Mouse (Mus musculus) liver (tissue): ENCODE data around the gene Pdgfa.

Experiments used
- DNase-seq: peaks from one replicate; pipeline ENCODE4 v3.0.0-alpha.2; 2020; ENCODE audit warnings: mixed read lengths

The Pdgfa gene

DNA sequence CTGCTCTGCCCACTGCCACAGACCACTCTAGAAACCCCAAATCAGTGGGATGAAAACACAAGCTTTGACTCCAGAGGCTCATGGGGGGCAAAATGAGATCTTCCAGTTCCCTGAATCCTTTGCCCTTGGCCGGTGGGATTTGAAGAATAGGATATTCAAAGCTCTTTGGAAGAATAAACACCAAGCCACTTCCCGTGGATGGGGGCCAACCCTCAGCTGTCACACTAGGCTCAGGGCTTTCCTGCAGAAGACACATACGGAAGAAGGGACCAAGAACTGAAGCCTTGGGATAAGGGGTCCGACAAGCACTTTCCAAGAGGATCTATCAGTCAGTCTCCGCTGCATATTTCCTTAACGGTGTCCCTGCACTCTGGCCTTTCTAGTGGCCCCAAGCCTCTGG, 48.0 kb downstream of the Pdgfa start:
- DNase-seq: no peak

- peak; percentile 53 for DNase-seq
Measured at GRCm38 (mm10) chr5:138948031-138948980, 48.9 kb downstream of the Pdgfa start.

GRCm38 (mm10) chr5:138947487-138947886, 49.7 kb downstream of the Pdgfa start:
- DNase-seq: no peak

- DNase-seq: no peak
Measured at GRCm38 (mm10) chr5:138946931-138947330, 50.2 kb downstream of the Pdgfa start.

GRCm38 (mm10) chr5:138945011-138945410, 52.2 kb downstream of the Pdgfa start:
- DNase-seq: no peak

DNA sequence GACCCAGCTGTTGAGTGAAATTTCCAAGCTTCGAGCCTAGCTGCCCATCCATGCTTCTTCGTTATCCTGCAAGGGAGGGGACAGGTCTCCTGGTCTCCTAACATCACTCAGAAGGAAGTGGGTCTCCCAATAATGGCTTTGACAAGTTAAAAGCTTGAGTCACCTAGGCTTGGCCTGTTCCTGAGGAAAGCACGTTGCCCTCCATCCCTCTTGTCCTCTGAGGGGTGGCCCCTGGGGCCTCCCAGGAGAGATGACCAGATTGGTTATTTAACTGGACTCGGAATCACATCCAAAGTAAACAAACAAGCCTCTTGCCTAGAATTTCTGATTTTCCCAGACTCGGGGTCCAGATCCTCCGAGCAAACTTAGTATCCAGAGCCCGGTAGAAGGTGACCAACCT, 52.6 kb downstream of the Pdgfa start:
- no peak for DNase-seq

- DNase-seq: no peak
Measured at GRCm38 (mm10) chr5:138941842-138942241, 55.3 kb downstream of the Pdgfa start.

GRCm38 (mm10) chr5:138940576-138940975, 56.6 kb downstream of the Pdgfa start:
- no peak for DNase-seq

DNA sequence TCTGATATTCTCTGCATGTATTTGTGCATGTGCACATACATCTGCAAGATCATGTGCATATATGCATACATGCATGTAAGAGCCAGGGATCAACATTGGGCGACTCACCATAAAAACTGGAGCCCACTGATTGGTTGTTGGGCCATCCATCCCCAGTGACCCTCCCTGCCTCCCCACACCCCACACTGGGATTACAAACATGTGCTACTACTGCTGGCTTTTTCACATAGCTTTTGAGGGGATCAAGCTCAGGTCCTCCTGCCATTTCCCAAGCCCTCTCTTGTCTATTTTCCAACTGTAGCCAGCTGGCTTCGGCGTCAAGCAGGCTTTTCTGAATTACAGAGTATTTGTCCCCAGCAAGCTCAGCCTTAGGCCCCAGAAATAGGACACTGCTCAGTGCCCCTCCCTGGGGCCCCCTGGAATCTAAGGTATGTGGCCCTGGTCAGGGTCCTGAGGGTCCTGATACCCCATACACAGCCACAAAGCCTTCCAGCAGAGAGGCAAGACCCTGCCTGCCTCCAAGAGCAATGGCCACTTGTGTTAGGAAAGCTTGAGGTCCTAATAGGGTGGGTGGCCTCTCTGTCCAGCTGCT, 58.5 kb downstream of the Pdgfa start:
- DNase-seq: no peak

DNA sequence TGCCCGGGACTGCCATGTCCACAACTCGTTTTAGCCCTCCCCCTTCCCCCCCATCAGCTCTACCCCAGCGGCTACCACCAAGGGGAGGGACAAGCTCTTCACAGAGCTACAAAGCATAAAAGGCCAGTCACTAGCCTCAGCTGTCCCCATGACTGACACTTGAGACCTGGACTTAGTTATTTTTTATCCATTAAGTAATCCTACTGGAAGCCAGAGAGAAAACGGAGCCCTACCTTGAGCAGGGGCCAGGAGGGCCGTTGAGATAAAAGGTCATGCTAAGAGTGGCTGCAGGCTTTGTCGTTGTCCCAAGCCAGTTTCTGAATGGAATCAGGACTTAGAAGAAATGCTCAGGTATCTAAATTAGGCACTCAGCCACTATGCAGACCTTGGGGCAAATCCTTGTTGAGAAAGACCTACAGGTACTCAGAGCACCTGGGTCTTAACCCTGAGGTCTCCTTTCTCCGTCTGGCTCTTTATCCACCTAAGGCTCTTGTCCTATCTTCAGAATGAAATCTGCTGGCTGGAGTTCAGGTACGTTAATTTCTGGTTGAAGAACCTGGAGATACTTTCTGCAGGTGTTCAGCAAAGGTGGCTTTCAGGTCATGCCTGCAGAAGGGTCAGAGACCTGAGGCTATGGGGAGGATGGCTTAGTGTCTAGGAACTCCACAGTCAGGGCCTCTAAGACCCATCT, 60.6 kb downstream of the Pdgfa start:
- no peak for DNase-seq

- DNase-seq: peak; percentile 26
Measured at GRCm38 (mm10) chr5:138934540-138934939, 62.6 kb downstream of the Pdgfa start.

DNA sequence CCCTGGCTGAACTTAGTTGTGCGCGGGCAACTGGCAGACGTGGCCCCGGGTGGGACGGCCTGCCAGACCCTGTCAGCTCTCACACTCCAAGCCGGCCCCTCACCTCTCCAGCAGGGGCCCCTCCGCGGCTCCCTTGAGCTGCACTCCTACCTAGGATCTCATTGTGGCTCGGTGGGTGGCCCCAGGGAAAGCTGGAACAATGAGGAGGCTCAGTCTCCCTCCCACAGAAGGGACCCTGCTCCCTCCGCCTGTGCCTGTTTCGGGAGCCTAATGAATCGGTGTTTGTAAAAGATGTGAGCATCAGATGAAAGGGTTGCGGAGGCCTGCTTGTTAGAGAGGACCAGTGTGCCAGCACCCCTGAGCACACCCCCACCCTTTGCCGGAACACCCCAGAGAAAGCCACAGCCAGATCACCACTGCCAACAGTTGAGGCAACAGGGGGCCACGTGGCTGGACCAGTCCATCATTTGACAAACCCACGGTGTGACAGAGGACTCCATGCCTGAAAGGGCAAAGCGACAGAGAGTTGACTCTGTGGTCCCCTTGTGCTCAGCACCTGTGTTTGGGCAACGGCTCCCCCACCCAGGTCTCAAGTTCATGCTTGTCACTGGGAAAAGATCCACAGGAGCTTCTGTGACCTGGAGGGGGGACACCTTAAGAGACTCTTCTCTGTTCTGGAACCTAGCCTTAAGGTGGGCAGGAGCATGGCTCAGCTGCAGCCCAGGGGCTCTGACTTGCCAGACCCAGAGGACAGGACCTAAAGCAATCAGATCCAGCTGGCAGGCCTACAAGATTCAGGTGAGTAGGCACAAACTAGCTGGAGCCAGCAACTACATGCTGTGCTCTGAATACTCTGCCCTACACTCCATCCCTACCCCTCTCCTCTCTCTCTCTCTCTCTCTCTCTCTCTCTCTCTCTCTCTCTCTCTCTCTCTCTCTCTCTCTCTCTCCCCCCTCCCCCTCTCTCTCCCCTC, 64.4 kb downstream of the Pdgfa start:
- DNase-seq: no peak

GRCm38 (mm10) chr5:138931836-138932235, 65.3 kb downstream of the Pdgfa start:
- DNase-seq: no peak

DNA sequence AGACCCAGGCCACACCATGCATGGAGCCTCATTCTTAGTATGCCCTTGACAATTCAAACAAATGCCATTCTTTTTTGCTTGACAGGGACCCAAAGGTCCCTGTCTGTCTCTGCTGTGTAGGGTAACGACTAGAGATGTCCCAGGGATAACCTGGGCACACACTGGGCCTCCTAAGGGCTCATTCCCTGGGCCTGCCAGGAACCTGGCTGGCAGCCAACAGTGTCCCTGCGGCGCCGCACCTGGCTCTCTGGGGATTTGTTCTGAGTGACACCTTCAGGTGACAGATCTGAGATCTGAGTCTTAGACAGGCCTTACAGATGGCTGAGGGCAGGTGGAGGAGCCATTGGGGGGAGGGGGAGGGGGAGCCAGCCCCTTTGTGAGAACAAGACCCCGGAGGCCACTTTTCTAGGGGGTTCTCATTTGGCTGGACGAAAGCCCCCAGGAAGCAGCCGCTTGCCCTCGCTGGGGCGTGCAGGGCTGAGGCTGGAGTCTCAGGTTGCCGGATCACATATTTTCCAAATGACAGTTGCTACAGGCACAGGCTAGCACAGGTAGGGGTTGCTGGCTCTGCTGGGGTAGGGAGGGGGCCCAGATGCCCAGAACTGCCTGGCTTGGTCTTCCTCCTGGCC, 67.2 kb downstream of the Pdgfa start:
- DNase-seq: no peak
